Mouse (Mus musculus): Measurements from ENCODE around the gene Sae1. TPM values are rescaled to one million over a fixed set of nuclear protein-coding genes. Genes with fewer than 3 reads are reported as not detected.

Sae1 gene
- polyA plus RNA-seq, 1 experiment from 2014 or later = 84.3 TPM

- Histone ChIP-seq H3K36me3 (ENCODE audit: control insufficient read depth, insufficient read depth) (peaks cover 24% of the 10 kb centered on the region), H3K9me3 (replicated peaks; ENCODE audit: control insufficient read depth, low read length) (no peaks in the 10 kb centered on the region), H3K27ac (ENCODE audit: low read length) (no peak overlapping the region), H3K4me1 (ENCODE audit: control insufficient read depth, low read depth, low read length) (peaks cover 2% of the 10 kb centered on the region), H3K4me3 (ENCODE audit: low read depth, low read length) (no peak overlapping the region), H3K27me3 (ENCODE audit: control insufficient read depth, insufficient read depth, low read depth, low read length) (no peaks in the 10 kb centered on the region), H3K9ac (ENCODE audit: low read depth, low read length) (no peak overlapping the region), H3K4me2 (ENCODE audit: low read depth, low read length) (no peak overlapping the region)
- WGBS (ENCODE audit: insufficient replicate concordance) = 55% methylated on average over 2 of the region's 2 CpGs
- no peak for ATAC-seq (ENCODE audit: low read depth)
These were observed 17.0 kb downstream of the Sae1 start for GRCm38 (mm10) chr7:16370596-16370995.

GRCm38 (mm10) chr7:16368835-16369234 lies 18.8 kb downstream of the Sae1 start:
- Histone ChIP-seq H3K4me3 (ENCODE audit: low read depth, low read length) (no peak overlapping the region), H3K4me2 (ENCODE audit: low read depth, low read length) (no peak overlapping the region), H3K27me3 (ENCODE audit: control insufficient read depth, insufficient read depth, low read depth, low read length) (no peaks in the 10 kb centered on the region), H3K36me3 (ENCODE audit: control insufficient read depth, insufficient read depth) (peaks cover 28% of the 10 kb centered on the region), H3K9ac (ENCODE audit: low read depth, low read length) (no peak overlapping the region), H3K9me3 (replicated peaks; ENCODE audit: control insufficient read depth, low read length) (no peaks in the 10 kb centered on the region), H3K4me1 (ENCODE audit: control insufficient read depth, low read depth, low read length) (peaks cover 11% of the 10 kb centered on the region), H3K27ac (ENCODE audit: low read length) (no peak overlapping the region)
- ATAC-seq (ENCODE audit: low read depth) = no peak
- 77% methylated on average over 2 of the region's 2 CpGs for WGBS (ENCODE audit: insufficient replicate concordance)

- WGBS (ENCODE audit: insufficient replicate concordance) = 73% methylated on average over 4 of the region's 4 CpGs
- no peak overlapping the region for H3K27ac ChIP-seq (ENCODE audit: low read length)
- H3K27me3 ChIP-seq (ENCODE audit: control insufficient read depth, insufficient read depth, low read depth, low read length) = no peaks in the 10 kb centered on the region
- H3K36me3 ChIP-seq (ENCODE audit: control insufficient read depth, insufficient read depth) = peaks cover 36% of the 10 kb centered on the region
- no peak overlapping the region for H3K4me3 ChIP-seq (ENCODE audit: low read depth, low read length)
- peaks cover 13% of the 10 kb centered on the region for H3K4me1 ChIP-seq (ENCODE audit: control insufficient read depth, low read depth, low read length)
- H3K9ac ChIP-seq (ENCODE audit: low read depth, low read length) = no peak overlapping the region
- no peak overlapping the region for H3K4me2 ChIP-seq (ENCODE audit: low read depth, low read length)
- no peak for ATAC-seq (ENCODE audit: low read depth)
- no peaks in the 10 kb centered on the region for H3K9me3 ChIP-seq (replicated peaks; ENCODE audit: control insufficient read depth, low read length)
These were observed 20.9 kb downstream of the Sae1 start for GRCm38 (mm10) chr7:16366669-16367068.

GRCm38 (mm10) chr7:16366133-16366646 lies 21.4 kb downstream of the Sae1 start:
- WGBS (ENCODE audit: insufficient replicate concordance) = 81% methylated on average over 10 of the region's 10 CpGs
- H3K4me3 ChIP-seq (ENCODE audit: low read depth, low read length) = no peak overlapping the region
- ATAC-seq (ENCODE audit: low read depth) = no peak
- H3K27me3 ChIP-seq (ENCODE audit: control insufficient read depth, insufficient read depth, low read depth, low read length) = no peaks in the 10 kb centered on the region
- H3K4me1 ChIP-seq (ENCODE audit: control insufficient read depth, low read depth, low read length) = peaks cover 13% of the 10 kb centered on the region
- H3K36me3 ChIP-seq (ENCODE audit: control insufficient read depth, insufficient read depth) = peaks cover 38% of the 10 kb centered on the region
- no peak overlapping the region for H3K9ac ChIP-seq (ENCODE audit: low read depth, low read length)
- H3K9me3 ChIP-seq (replicated peaks; ENCODE audit: control insufficient read depth, low read length) = no peaks in the 10 kb centered on the region
- no peak overlapping the region for H3K27ac ChIP-seq (ENCODE audit: low read length)
- no peak overlapping the region for H3K4me2 ChIP-seq (ENCODE audit: low read depth, low read length)

- Histone ChIP-seq H3K27me3 (ENCODE audit: control insufficient read depth, insufficient read depth, low read depth, low read length) (no peaks in the 10 kb centered on the region), H3K4me3 (ENCODE audit: low read depth, low read length) (no peak overlapping the region), H3K36me3 (ENCODE audit: control insufficient read depth, insufficient read depth) (peaks cover 35% of the 10 kb centered on the region), H3K9me3 (replicated peaks; ENCODE audit: control insufficient read depth, low read length) (no peaks in the 10 kb centered on the region), H3K4me1 (ENCODE audit: control insufficient read depth, low read depth, low read length) (peaks cover 10% of the 10 kb centered on the region), H3K9ac (ENCODE audit: low read depth, low read length) (no peak overlapping the region), H3K27ac (ENCODE audit: low read length) (peak overlapping the region; percentile 65), H3K4me2 (ENCODE audit: low read depth, low read length) (no peak overlapping the region)
- no peak for ATAC-seq (ENCODE audit: low read depth)
- WGBS (ENCODE audit: insufficient replicate concordance) = 82% methylated on average over 4 of the region's 4 CpGs
These were observed 22.6 kb downstream of the Sae1 start for GRCm38 (mm10) chr7:16364901-16365500.

GRCm38 (mm10) chr7:16364319-16364718 lies 23.3 kb downstream of the Sae1 start:
- Histone ChIP-seq H3K27me3 (ENCODE audit: control insufficient read depth, insufficient read depth, low read depth, low read length) (no peaks in the 10 kb centered on the region), H3K9me3 (replicated peaks; ENCODE audit: control insufficient read depth, low read length) (no peaks in the 10 kb centered on the region), H3K27ac (ENCODE audit: low read length) (peak overlapping the region; percentile 65), H3K36me3 (ENCODE audit: control insufficient read depth, insufficient read depth) (peaks cover 35% of the 10 kb centered on the region), H3K9ac (ENCODE audit: low read depth, low read length) (no peak overlapping the region), H3K4me1 (ENCODE audit: control insufficient read depth, low read depth, low read length) (peaks cover 10% of the 10 kb centered on the region), H3K4me3 (ENCODE audit: low read depth, low read length) (no peak overlapping the region), H3K4me2 (ENCODE audit: low read depth, low read length) (no peak overlapping the region)
- peak; percentile 53; the same call in 1 of the 2 replicates for ATAC-seq (ENCODE audit: low read depth)
- WGBS (ENCODE audit: insufficient replicate concordance) = 76% methylated on average over 1 of the region's 1 CpGs

- peaks cover 26% of the 10 kb centered on the region for H3K36me3 ChIP-seq (ENCODE audit: control insufficient read depth, insufficient read depth)
- WGBS (ENCODE audit: insufficient replicate concordance) = 86% methylated on average over 3 of the region's 3 CpGs
These were observed 30.0 kb downstream of the Sae1 start for GRCm38 (mm10) chr7:16357602-16358001.

GRCm38 (mm10) chr7:16355854-16356594 lies 31.6 kb downstream of the Sae1 start:
- ATAC-seq (ENCODE audit: low read depth) = no peak
- H3K4me2 ChIP-seq (ENCODE audit: low read depth, low read length) = no peak overlapping the region
- no peak overlapping the region for H3K9ac ChIP-seq (ENCODE audit: low read depth, low read length)
- peaks cover 28% of the 10 kb centered on the region for H3K36me3 ChIP-seq (ENCODE audit: control insufficient read depth, insufficient read depth)
- no peaks in the 10 kb centered on the region for H3K4me1 ChIP-seq (ENCODE audit: control insufficient read depth, low read depth, low read length)
- no peaks in the 10 kb centered on the region for H3K9me3 ChIP-seq (replicated peaks; ENCODE audit: control insufficient read depth, low read length)
- no peak overlapping the region for H3K4me3 ChIP-seq (ENCODE audit: low read depth, low read length)
- WGBS (ENCODE audit: insufficient replicate concordance) = 87% methylated on average over 3 of the region's 3 CpGs
- H3K27me3 ChIP-seq (ENCODE audit: control insufficient read depth, insufficient read depth, low read depth, low read length) = no peaks in the 10 kb centered on the region
- no peak overlapping the region for H3K27ac ChIP-seq (ENCODE audit: low read length)

More at GRCm38 (mm10) chr7:16357602-16358001, 30.0 kb downstream of the Sae1 start:
- no peak for ATAC-seq (ENCODE audit: low read depth)
- H3K9ac ChIP-seq (ENCODE audit: low read depth, low read length) = no peak overlapping the region
- no peaks in the 10 kb centered on the region for H3K27me3 ChIP-seq (ENCODE audit: control insufficient read depth, insufficient read depth, low read depth, low read length)
- H3K9me3 ChIP-seq (replicated peaks; ENCODE audit: control insufficient read depth, low read length) = no peaks in the 10 kb centered on the region
- H3K4me3 ChIP-seq (ENCODE audit: low read depth, low read length) = no peak overlapping the region
- H3K4me1 ChIP-seq (ENCODE audit: control insufficient read depth, low read depth, low read length) = peaks cover 2% of the 10 kb centered on the region; the same call in 1 of the 2 replicates
- H3K4me2 ChIP-seq (ENCODE audit: low read depth, low read length) = no peak overlapping the region
- no peak overlapping the region for H3K27ac ChIP-seq (ENCODE audit: low read length)

- 71% methylated on average over 5 of the region's 5 CpGs for WGBS (ENCODE audit: insufficient replicate concordance)
- Histone ChIP-seq H3K4me3 (ENCODE audit: low read depth, low read length) (no peak overlapping the region), H3K9ac (ENCODE audit: low read depth, low read length) (no peak overlapping the region), H3K4me1 (ENCODE audit: control insufficient read depth, low read depth, low read length) (no peaks in the 10 kb centered on the region), H3K36me3 (ENCODE audit: control insufficient read depth, insufficient read depth) (peaks cover 20% of the 10 kb centered on the region), H3K4me2 (ENCODE audit: low read depth, low read length) (no peak overlapping the region), H3K9me3 (replicated peaks; ENCODE audit: control insufficient read depth, low read length) (no peaks in the 10 kb centered on the region), H3K27ac (ENCODE audit: low read length) (no peak overlapping the region), H3K27me3 (ENCODE audit: control insufficient read depth, insufficient read depth, low read depth, low read length) (no peaks in the 10 kb centered on the region)
- ATAC-seq (ENCODE audit: low read depth) = no peak
These were observed 37.6 kb downstream of the Sae1 start for GRCm38 (mm10) chr7:16349999-16350398.

Data from liver, embryonic 16.5 days (tissue).